Comparison of ENCODE assay signal across 9 mouse cellular contexts in genomic region chr16:4647651-4648141, GRCm38 (mm10). TPM values are rescaled to one million over a fixed set of nuclear protein-coding genes. Genes with fewer than 3 reads are reported as not detected.
A peak's percentile ranks its signal among the peaks of the same experiment; 100 is the strongest.
DNase-seq lines count a peak whose midpoint lies in the region; ATAC-seq and TF ChIP-seq lines count a peak whose summit lies in the region.
"Had no signal": no experiment of that assay in that cellular context is flagged by ENCODE, and none has a peak within 500 bp of the region (broad histone marks: within the 10 kb centered on the region; RNA-seq: fewer than 3 reads in every experiment).

No protein-coding gene starts in this region.

- 0 out of 2 replicates have a peak overlapping the region, but pooled peaks have one; percentile 7 for H3K9ac ChIP-seq in heart, embryonic 15.5 days
- no peak overlapping the region for H3K9ac ChIP-seq in forebrain, embryonic 11.5 days (ENCODE audit: low read length)
- H3K9ac ChIP-seq: liver, embryonic 15.5 days had no signal

- peaks cover 62% of the 10 kb centered on the region for H3K4me1 ChIP-seq in kidney, adult 2 months (ENCODE audit: control insufficient read depth, insufficient read depth, low read length)
- H3K4me1 ChIP-seq in brown adipose tissue, adult 24 weeks (ENCODE audit: control insufficient read depth, insufficient read depth, insufficient read length, low read length): peaks cover 29% of the 10 kb centered on the region
- H3K4me1 ChIP-seq in heart, embryonic 15.5 days (replicated peaks): peaks cover 90% of the 10 kb centered on the region
- peaks cover 4% of the 10 kb centered on the region; the same call in 1 of the 2 replicates for H3K4me1 ChIP-seq in forebrain, embryonic 11.5 days (replicated peaks; ENCODE audit: control insufficient read depth, insufficient read depth, low read length)
- H3K4me1 ChIP-seq: liver, embryonic 15.5 days had no signal

- no peaks in the 10 kb centered on the region for H3K27me3 ChIP-seq in kidney, adult 2 months (replicated peaks; ENCODE audit: control insufficient read depth, insufficient read depth, low read length)
- no peaks in the 10 kb centered on the region for H3K27me3 ChIP-seq in heart, embryonic 15.5 days
- H3K27me3 ChIP-seq in forebrain, embryonic 11.5 days (ENCODE audit: control insufficient read depth, insufficient read depth, low read length): no peaks in the 10 kb centered on the region
- H3K27me3 ChIP-seq: liver, embryonic 15.5 days had no signal

- no peak overlapping the region for H3K4me3 ChIP-seq in kidney, adult 2 months (ENCODE audit: insufficient read depth, low read depth, low read length)
- no peak overlapping the region for H3K4me3 ChIP-seq in brown adipose tissue, adult 24 weeks (ENCODE audit: insufficient read depth, low read depth, low read length)
- H3K4me3 ChIP-seq in heart, embryonic 15.5 days: no peak overlapping the region
- no peak overlapping the region for H3K4me3 ChIP-seq in forebrain, embryonic 11.5 days (ENCODE audit: low read depth, low read length)
- H3K4me3 ChIP-seq: liver, embryonic 15.5 days had no signal

- 52% methylated on average over 13 of the region's 13 CpGs for WGBS in kidney, adult 2 months
- WGBS in heart, embryonic 15.5 days: 38% methylated on average over 13 of the region's 13 CpGs
- 84% methylated on average over 13 of the region's 13 CpGs for WGBS in forebrain, embryonic 11.5 days

- no peak for DNase-seq in kidney, adult 2 months
- no peak for DNase-seq in kidney, adult 9 months
- peak; percentile 75 for DNase-seq in lung, postnatal 10 days
- DNase-seq in yolk sac, embryonic 10.5 days (ENCODE audit: low spot score): no peak
- no peak for DNase-seq in layer of hippocampus, adult 11-12 months (ENCODE audit: low spot score)
- DNase-seq in forebrain, embryonic 11.5 days (ENCODE audit: low spot score): no peak

- no peak for TF ChIP-seq CTCF in kidney, adult 2 months (conservative IDR thresholded peaks at IDR 0.05; ENCODE audit: insufficient read depth, insufficient read length, low read depth, low read length)

- H3K27ac ChIP-seq in kidney, adult 2 months (ENCODE audit: insufficient read depth, low read depth, low read length): peak overlapping the region; percentile 10; the same call in 1 of the 2 replicates
- H3K27ac ChIP-seq in brown adipose tissue, adult 24 weeks (replicated peaks; ENCODE audit: low read depth, low read length): peak overlapping the region; percentile 50
- H3K27ac ChIP-seq in heart, embryonic 15.5 days: peak overlapping the region; percentile 69
- no peak overlapping the region for H3K27ac ChIP-seq in forebrain, embryonic 11.5 days (ENCODE audit: low read depth, low read length)
- H3K27ac ChIP-seq: liver, embryonic 15.5 days had no signal

- peak overlapping the region; percentile 21; the same call in 1 of the 2 replicates for H3K4me2 ChIP-seq in heart, embryonic 15.5 days
- H3K4me2 ChIP-seq in forebrain, embryonic 11.5 days (ENCODE audit: low read depth, low read length, severe bottlenecking): no peak overlapping the region
- H3K4me2 ChIP-seq: liver, embryonic 15.5 days had no signal

- no peak for TF ChIP-seq POLR2A in kidney, adult 2 months (IDR thresholded peaks at IDR 0.05; ENCODE audit: low read depth, low read length)

- no peak for ATAC-seq in heart, embryonic 15.5 days (replicated peaks; ENCODE audit: insufficient number of reproducible peaks, insufficient read depth, low FRiP score, low read depth)
- ATAC-seq in forebrain, embryonic 11.5 days (replicated peaks; ENCODE audit: low FRiP score): no peak

- no peaks in the 10 kb centered on the region for H3K9me3 ChIP-seq in heart, embryonic 15.5 days (replicated peaks)
- H3K9me3 ChIP-seq in forebrain, embryonic 11.5 days (ENCODE audit: control insufficient read depth, low read length): no peaks in the 10 kb centered on the region
- H3K9me3 ChIP-seq: liver, embryonic 15.5 days had no signal

- no peaks in the 10 kb centered on the region for H3K36me3 ChIP-seq in kidney, adult 2 months (ENCODE audit: control insufficient read depth, insufficient read depth, low read length)
- peaks cover 31% of the 10 kb centered on the region for H3K36me3 ChIP-seq in heart, embryonic 15.5 days
- H3K36me3 ChIP-seq in forebrain, embryonic 11.5 days (ENCODE audit: control insufficient read depth, insufficient read depth, low read length): no peaks in the 10 kb centered on the region; the same call in 1 of the 2 replicates

RNA-seq across cellular contexts. Expression of gene Dnaja3, which starts 7.9 kb away (rescaled TPM):
- polyA plus RNA-seq in kidney, adult 2 months (2012; rRNA removed): 57.8 and 72.9 TPM in 2 replicates
- polyA plus RNA-seq in brown adipose tissue, adult 24 weeks (2012; ENCODE audit: insufficient read depth, insufficient read length, missing spikeins): 193 and 221 TPM in 2 replicates
- polyA plus RNA-seq in heart, embryonic 15.5 days (2015; fragmentation: Nextera tagmentation; extraction: Ambion mirVana): 78.3 and 79.6 TPM in 2 replicates
- polyA plus RNA-seq in forebrain, embryonic 11.5 days (2014; fragmentation: Nextera tagmentation; extraction: Ambion mirVana): 57.7 and 60.7 TPM in 2 replicates

RNA-seq across cellular contexts. Expression of gene Vasn, which starts 8.0 kb away (rescaled TPM):
- polyA plus RNA-seq in kidney, adult 2 months (2012; rRNA removed): 34.6 and 42.3 TPM in 2 replicates
- polyA plus RNA-seq in brown adipose tissue, adult 24 weeks (2012; ENCODE audit: insufficient read depth, insufficient read length, missing spikeins): 4.2 and 4.4 TPM in 2 replicates
- polyA plus RNA-seq in heart, embryonic 15.5 days (2015; fragmentation: Nextera tagmentation; extraction: Ambion mirVana): 14.7 and 20.7 TPM in 2 replicates
- 7.6 and 7.7 TPM in 2 replicates for polyA plus RNA-seq in forebrain, embryonic 11.5 days (2014; fragmentation: Nextera tagmentation; extraction: Ambion mirVana)

RNA-seq across cellular contexts. Expression of gene Pam16, which starts 22.9 kb away (rescaled TPM):
- polyA plus RNA-seq in kidney, adult 2 months (2012; rRNA removed): 27.3 and 41.8 TPM in 2 replicates
- 140 and 178 TPM in 2 replicates for polyA plus RNA-seq in brown adipose tissue, adult 24 weeks (2012; ENCODE audit: insufficient read depth, insufficient read length, missing spikeins)
- polyA plus RNA-seq in heart, embryonic 15.5 days (2015; fragmentation: Nextera tagmentation; extraction: Ambion mirVana): 118 and 125 TPM in 2 replicates
- polyA plus RNA-seq in forebrain, embryonic 11.5 days (2014; fragmentation: Nextera tagmentation; extraction: Ambion mirVana): 87.4 and 91.4 TPM in 2 replicates

RNA-seq across cellular contexts. Expression of gene Coro7, which starts 31.9 kb away (rescaled TPM):
- polyA plus RNA-seq in kidney, adult 2 months (2012; rRNA removed): 43.1 and 54.5 TPM in 2 replicates
- polyA plus RNA-seq in brown adipose tissue, adult 24 weeks (2012; ENCODE audit: insufficient read depth, insufficient read length, missing spikeins): 10.6 and 28.7 TPM in 2 replicates
- polyA plus RNA-seq in heart, embryonic 15.5 days (2015; fragmentation: Nextera tagmentation; extraction: Ambion mirVana): 11.2 and 15.8 TPM in 2 replicates
- polyA plus RNA-seq in forebrain, embryonic 11.5 days (2014; fragmentation: Nextera tagmentation; extraction: Ambion mirVana): 20.5 and 23.3 TPM in 2 replicates

RNA-seq across cellular contexts. Expression of gene Glis2, which starts 53.2 kb away (rescaled TPM):
- polyA plus RNA-seq in kidney, adult 2 months (2012; rRNA removed): 210 and 226 TPM in 2 replicates
- 2.9 and 5.7 TPM in 2 replicates for polyA plus RNA-seq in brown adipose tissue, adult 24 weeks (2012; ENCODE audit: insufficient read depth, insufficient read length, missing spikeins)
- 17.7 and 17.9 TPM in 2 replicates for polyA plus RNA-seq in heart, embryonic 15.5 days (2015; fragmentation: Nextera tagmentation; extraction: Ambion mirVana)
- polyA plus RNA-seq in forebrain, embryonic 11.5 days (2014; fragmentation: Nextera tagmentation; extraction: Ambion mirVana): 31.3 and 34.5 TPM in 2 replicates
